Mouse (Mus musculus) ovary, postnatal 36 days (tissue): Measurements from ENCODE around the gene Mad1l1.

ENCODE experiments used
- DNase-seq: peaks from one replicate; pipeline ENCODE4 v3.0.0; 2022; ENCODE audit warnings: low spot score, mixed read lengths

Mad1l1 gene

DNA sequence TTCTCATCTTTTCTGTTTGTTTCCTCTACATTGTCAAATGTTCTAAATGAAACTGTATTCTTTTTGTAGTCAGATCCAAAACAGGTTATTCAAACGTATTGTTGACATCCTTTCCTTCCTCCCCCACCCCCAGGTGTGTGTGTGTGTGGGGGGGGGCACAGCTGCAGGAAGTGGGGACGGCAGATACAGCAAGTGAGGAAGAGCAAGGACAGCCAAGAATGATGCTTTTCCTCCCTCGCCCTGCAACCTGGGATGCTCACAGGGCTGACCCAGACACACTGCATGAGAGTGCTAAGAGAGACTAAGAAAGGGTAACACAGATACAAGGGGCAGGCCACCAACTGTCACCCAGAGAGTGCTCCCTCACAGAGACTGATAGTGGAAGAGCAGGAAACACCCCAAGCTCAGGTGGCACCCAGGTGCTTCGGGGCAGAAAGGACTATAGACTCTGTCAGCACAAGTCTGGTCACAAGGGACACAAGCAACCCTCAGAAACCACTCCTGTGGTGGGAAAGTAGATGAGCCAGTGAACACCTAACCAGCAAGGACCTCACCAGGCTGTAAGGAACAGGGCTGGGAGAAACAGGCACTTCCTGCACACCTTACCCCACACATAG, 105.8 kb downstream of the Mad1l1 start:
- DNase-seq = no peak

DNA sequence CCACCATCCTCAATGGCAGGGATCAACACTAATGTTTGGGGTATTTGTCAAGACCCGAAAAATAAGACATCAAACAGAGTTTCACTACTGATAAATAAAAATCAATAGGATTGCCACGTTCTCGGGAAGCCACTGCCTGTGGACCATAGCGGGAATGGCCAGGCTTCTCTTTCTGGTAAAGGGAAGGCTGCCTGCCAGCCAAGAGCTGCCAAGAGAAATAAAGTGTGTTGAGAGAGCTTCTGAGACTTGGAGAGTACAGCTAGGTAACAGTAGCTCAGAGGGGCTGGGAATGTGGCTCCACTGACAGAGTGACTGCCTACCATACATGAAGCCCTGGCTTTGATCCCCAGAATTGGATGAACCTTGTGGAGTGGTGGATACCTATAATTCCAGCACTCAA, 108.4 kb downstream of the Mad1l1 start:
- no peak for DNase-seq

DNA sequence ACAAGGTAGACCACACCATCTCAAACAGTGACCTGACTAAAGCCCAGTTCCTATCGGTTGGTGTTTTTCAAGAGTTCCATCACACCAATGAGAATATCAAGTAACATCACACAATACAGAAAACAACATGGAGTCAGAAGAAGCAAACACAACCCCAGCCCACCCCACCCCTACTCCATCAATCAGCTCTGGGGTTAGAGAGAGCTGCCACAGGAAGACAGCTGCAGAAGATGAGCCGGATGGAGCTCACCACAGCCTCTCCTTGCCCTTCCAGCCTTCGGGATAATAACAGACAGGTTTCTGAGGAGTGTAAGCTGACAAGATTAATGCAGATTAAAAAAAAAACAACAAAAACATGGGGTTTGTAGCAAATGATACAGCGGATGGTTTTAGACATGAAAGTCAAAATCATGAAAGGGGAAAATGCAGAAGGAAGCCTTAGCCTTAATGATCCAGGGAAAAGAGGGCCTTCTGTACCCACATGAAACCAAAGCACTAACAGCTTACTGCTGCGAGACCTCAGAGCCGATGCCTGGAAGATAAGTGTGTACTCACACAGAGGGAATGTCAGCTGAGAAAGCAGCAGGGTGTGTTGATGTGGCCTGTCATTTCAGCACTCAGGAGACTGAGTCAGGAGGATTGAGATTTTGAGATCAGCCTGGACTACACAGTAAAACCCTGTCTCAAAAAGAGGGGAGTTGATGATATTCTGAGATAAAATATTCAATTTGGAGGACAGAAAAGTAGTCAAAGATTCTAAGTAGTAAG, 110.8 kb downstream of the Mad1l1 start:
- no peak for DNase-seq

DNA sequence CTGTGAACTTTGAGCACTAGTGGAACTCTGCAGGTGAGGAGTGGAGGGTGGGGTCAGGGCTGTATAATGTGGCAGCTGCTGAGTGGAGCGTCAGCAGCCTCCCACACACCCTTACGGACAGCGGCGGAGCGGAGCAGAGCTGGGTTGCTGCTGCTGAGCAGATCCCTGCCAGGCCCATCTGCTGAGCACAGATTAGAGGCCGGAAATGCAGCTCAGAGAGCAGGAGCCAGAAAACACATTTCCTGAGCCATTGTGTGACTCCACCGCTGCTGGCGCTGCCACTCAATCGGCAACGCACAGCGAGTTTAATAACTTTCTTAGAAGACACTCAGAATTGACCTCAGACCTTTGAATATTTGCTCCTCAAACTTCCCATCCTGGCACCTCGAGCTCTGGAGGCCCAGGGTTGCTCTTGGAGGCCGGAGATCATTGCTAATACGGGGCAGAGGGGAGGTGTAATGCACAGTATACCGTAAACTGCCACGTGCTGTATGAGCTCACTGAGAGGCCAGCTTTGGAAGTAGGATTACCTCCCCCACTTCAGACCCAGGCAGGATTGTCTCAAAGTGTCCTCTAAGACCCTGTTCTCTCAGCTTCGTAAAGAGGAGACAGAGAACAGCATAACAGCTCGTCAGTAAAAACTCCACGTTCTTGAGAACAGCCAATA, 112.5 kb downstream of the Mad1l1 start:
- peak; percentile 33 for DNase-seq

DNA sequence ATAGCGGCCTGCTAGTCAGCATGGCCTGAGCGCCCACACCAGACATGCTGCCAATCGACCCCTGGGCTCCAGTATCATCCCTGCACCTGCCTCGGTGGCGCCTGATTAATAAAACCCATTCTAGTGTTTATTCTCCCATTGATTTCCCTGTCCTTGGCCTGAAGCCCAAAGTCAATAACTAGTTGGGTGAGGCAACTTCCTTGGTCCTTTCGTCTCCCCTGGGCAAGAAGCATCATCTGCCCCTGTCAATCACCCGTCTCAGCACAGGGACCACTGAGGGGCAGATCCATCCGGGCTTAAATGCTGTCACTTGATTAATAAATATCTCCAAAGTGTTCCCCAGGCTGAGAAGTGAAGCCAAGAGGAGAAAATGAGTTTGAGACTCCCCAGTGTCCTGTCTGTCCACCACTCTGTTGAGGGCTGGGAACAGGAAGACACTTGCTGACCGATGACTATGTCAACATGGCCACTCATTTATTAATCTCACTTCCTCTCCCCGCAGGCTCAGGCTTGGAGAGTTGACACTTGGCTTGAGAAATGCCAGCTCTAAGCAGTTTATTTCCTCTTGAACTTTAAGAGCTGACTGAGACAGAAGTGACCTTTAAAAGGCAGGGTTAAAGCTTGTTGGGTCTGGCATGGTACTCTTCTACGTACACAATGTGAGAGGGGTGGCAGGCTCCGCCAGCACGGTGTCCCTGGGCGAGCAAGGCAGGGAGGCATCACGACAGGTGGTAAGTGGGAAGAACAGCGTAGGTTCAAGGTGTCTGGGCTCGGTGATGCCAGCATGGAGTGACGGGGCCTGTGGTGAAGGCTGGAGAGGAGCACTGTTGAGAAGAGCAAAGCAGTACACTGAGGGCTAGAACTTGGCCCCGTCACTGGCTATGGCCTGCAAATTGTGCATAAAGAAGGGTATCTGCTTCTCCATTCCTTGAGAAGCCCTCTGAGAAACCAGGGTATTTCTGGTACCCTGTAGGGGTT, 114.3 kb downstream of the Mad1l1 start:
- no peak for DNase-seq

DNA sequence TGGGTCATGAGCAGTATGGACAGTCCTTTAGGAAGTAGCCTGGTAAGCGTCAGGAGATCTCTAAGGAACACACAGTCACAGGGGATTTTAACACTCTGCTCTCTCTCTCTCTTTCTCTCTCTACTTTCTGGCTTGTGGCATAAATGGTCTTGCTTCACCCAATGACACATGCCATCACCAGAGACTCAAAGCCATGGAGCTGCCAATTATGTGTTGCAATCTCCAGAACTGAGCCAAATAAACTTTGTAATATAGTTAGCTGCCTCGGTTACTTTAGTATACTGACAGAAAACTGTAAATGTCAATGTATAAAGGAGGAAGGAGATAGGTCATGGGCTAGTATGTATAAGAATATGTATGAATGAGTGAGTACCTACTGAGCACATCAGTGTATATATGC, 115.4 kb downstream of the Mad1l1 start:
- no peak for DNase-seq

DNA sequence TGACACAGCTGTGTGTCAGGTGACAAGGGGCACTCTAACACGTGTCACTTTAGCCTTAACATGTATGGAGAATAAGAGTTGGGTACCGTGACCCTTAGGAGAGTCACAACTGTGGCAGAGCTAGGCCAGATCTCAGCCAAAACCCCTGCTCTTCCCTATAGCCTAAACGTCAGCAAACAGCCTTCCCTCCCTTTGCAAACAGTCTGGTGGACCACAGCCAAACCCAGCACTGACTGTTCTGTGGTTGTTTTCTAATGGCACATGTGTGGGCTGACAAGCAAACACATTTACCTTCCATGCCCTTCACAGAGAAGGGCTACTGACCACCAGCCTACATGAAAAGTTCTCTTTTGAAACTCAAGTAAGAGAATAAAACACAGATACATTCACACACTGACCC, 116.9 kb downstream of the Mad1l1 start:
- no peak for DNase-seq

DNA sequence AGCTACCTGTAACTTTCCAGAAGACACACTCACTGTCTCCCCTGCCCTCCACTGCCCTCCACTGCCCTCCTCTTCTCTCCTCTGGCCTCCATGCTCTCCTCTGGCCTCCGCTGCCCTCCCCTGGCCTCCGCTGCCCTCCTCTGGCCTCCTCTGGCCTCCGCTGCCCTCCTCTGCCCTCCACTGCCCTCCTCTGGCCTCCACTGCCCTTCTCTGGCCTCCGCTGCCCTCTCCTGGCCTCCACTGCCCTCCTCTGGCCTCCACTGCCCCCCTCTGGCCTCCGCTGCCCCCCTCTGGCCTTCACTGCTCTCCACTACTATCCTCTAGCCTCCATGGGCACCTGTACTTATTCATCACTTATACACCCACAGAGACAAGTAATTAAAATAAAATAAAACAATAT, 117.3 kb downstream of the Mad1l1 start:
- no peak for DNase-seq

DNA sequence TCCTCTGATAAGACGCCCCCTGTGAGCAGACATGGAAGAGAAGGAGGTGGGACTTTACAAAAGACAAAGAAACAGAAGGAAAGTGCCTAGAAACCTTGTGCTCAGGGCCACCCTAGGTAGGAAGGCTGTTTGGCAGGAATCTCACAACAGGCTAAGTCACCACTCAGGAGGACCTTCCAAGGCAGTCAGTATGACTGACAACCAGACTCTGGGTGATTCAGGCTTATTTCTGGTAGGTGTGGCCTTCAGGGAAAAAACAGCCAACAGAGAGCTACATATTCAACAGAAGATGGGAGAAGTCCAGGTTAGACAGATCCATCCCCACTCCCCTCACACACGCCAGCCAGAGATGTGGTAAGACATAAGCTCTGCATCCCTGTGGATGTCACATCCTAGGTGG, 118.9 kb downstream of the Mad1l1 start:
- DNase-seq = no peak

DNA sequence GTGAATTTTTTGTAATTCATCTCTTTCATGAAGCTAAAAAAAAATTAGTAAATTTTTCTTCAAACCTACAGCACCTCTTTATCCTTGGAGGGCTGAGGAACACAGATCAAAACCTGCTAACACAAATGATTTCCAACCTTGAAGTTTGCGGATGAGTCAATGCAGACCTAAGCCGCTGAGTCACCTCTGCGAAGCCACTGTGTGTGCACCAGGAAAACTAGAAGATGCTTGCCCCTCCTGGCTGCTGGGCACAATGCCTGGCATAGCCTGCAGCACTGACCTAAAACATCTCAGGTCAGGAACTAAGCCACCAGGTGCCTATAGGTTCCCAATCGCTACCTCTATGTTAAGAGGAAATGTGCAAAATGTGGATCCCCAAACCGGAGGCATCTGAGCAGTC, 119.8 kb downstream of the Mad1l1 start:
- no peak for DNase-seq

DNA sequence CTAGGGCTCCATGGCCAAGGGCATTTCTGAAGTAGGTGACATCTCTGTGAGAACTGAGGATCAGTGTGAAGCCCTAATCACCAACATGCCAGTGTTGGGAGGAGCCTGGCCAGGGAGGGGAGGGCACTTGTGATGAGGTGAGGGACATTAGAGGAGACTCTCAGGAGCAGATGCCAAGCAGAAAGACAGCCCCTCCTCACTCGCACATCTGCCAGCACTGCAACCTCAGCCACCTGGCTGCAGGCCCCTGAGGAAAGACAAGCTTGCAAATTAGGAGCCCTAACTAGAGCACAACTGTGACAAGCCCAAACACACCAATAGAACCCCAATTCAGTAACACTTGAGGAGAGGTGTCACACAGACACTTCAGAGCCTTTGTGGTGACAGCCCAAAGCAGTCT, 120.2 kb downstream of the Mad1l1 start:
- no peak for DNase-seq

DNA sequence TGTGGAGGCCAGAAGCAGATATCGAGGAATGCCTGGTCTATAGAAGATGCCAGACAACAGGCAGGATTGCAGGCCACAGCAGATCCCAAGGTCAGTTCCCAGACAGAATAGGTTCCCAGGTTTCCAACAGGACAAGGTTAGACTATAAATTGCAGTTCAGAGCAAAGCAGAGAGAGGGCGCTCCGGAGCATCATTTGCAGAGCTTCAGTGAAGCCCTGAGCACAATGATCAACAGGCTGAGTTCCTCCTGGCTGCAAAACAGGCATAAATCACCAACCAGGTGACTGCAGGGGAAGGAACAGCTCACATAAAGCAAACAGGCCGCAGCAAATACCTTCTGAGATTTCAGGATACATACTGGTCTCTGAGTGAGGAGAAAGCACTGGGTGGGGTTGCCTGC, 123.6 kb downstream of the Mad1l1 start:
- DNase-seq = peak; percentile 68

DNA sequence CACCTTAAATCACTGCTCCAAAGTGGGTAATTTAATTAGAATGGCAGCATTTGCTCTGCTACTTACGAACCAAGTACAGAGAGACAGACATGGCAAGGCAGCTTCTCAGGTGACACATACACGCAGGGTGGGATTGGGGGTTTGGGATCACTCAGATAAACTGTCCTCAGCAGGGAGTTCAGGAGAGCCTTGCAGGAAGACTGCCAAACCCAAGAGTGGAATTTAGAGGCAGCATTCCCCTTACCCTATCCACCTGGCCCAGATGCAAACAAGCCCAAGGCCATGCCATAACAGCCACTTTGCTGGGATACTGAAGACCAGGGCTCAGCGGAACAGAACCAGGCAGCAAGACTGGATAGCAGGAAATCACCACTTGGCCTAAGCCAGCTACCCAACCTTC, 124.9 kb downstream of the Mad1l1 start:
- no peak for DNase-seq

DNA sequence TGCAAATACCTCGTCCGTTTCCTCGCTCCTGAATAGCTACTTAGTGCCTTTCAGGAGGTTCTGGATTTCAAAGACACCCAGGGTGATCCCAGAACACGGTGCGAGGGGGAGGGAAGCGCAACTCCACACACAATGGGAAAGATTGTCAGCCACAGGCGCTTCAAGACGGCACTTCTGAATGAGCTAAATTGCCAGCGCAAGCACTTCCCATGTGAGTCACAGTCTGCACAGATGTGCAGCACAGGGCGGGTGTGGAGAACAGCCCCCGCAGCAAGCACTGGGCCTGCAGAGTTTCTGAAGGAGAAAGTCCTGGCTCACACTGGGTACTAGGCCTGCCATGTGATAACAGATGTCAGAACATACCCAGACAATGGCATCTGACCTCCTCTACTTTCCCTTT, 127.2 kb downstream of the Mad1l1 start:
- DNase-seq = no peak

DNA sequence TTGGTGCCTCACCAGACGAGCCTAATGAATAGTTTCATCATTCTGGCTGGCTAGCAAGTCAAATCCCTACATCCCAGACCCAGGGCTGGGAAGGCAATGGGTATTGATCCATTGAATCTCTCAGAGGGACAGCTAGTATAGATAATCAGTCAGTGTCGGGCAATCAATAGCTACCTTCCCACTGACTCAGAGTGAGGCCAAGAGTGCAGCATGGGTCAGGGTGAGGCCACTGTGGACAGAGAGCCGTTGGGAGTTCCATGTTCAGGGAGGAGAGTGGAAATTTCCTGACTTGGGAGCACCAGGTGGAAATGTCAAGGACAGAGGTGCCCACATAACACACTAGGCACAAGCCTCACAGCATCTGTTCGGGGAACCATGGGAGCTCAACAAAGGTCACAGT, 129.8 kb downstream of the Mad1l1 start:
- no peak for DNase-seq

DNA sequence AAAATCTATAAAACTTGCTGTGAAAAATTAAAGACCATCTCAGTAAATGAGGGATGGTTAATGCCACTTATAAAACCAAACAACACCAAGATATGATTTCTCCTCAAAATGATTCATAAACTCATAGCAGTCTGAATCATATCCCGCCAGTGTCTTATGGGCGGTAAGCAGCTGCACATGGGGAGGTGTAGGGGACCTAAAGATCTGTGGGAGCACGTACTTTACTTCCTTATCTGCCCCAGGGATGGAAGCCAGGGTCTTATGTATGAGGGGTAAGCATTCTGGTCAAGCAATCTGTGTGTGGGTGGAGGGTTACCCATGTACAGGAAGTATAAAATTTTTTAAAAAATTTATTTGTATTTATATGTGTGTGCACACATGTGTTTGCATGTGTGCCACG, 135.0 kb downstream of the Mad1l1 start:
- no peak for DNase-seq

DNA sequence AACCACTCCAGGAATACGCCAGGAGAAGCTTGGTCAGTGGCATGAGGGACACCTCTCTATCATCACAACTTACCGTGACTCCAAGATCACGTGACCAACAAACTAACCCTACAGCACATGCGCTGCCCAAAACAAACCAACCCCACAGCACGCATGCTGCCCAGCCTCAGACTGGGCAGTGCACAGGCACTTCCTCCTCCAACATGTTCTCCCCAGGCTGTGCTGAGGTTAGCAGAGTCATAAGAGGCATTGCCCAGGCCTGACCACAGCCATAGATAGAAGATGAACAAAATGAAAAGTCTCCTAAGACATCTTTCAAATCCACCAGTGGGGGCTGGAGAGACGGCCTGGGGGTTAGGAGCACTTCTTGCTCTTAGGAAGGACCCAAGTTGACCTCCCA, 135.6 kb downstream of the Mad1l1 start:
- DNase-seq = no peak

DNA sequence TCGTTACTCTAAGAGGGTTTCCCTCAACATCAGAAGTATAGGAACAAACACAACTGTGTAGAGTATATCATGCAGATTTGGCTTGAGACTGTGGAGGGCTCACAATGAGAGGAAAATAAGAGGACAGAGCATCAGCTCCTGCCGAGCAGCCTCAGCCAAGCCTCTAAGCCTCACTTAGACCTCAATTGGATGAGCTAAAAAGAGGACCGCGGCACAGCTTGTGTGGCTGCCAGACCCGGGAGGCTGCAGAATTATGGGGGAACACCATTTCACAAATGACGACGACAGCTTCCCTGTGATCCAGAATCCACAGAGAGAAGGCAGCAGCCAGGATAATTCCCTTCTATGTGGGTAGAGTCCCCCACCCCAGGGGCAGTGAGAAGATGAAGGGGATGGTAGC, 138.0 kb downstream of the Mad1l1 start:
- DNase-seq = no peak

DNA sequence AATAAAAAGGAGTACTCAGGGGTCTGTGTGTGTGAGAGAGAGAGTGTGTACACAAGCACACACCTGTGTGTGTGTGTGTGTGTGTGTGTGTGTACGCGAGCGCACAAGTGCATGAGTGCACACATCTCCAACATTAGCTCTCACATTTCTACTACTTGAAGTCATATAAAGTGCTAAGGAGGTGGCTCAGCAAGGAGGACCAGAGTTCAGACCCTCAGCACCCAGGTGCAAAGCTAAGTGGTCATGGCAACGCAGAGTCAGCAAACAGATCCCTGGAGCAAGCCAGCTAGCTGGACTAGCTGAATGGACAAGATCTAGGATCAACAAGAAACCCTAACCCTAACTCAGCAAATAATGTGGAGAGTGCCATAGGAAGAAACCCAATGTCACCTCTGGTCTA, 139.0 kb downstream of the Mad1l1 start:
- DNase-seq = no peak

DNA sequence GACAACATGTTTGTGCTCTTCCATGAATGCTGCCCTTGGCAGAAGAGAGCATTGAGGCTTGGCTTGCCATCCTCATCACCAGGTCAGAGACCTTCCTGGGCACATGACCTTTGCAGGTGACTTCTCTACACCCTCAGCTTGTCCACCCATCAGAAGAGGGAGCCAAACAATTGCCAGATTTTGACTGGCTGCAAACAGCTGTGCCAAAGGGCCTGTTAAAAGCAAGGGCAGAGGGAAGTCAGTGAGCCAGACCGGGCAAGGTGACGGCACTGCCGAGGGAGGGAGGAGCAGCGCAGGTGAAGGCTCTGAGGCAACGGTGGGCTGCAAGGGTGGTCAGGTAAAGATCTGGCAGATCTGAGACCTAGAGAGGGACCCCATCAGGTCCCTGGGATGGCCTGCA, 141.3 kb downstream of the Mad1l1 start:
- no peak for DNase-seq

DNA sequence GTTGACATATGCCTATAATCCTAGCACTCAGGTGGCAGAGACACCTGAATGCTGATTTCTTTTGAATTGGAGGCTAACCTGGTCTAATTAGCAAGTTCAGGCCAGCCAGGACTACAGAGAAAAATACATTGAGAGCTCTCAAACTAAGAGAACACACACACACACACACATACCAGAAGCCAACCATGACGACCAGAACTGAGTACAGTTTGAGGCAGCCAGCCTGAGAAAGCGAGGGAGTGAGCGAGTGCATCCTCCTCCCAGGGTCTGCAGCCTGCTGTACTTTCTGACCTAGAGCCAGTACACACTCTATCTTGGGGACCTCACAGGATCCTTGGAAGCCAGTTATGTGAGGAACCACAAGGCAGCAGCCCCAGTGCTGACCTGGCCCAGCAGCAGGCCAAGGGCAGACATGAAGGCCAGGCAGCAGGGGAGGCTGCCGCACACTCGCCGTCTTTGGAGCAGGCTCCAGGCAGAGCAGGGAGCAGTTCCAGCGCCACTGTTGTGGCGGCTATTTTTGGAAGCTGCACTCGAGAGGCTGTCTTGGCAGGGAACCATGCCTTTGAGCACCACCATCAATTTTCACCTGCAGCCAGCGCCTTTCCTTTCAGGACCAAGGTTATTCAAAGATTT, 143.2 kb downstream of the Mad1l1 start:
- DNase-seq = peak; percentile 62

DNA sequence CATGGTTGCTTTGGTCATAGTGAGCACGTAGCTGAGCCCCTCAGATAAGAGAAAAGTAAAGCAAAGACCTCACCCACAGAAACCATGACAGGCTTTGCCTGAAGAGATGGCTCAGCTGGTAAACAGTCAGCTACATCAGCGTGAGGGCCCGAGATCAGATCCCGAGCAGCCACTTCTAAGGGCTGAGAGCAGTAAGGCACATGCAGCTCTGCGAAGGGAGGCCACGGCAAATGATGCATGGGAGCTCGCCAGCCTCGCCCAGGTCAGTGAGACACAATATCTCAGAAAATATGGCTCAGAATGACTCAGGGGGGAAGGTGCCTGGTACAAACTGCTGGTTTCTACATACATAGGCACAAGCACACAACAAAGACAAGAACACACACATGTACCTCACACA, 143.8 kb downstream of the Mad1l1 start:
- DNase-seq = no peak
